Mouse (Mus musculus) stomach, postnatal 0 days (tissue): Measurements from ENCODE around the gene Ubqln4.

ENCODE experiments used
- CTCF ChIP-seq: IDR thresholded peaks from 2 replicates; pipeline ENCODE4 v1.5.1; 2016; ENCODE audit warnings: antibody characterized with exemption, low read depth, mild to moderate bottlenecking, moderate library complexity
- EP300 ChIP-seq: optimal IDR thresholded peaks from 2 replicates; pipeline ENCODE3; 2016; ENCODE audit warnings: antibody characterized with exemption

DNA sequence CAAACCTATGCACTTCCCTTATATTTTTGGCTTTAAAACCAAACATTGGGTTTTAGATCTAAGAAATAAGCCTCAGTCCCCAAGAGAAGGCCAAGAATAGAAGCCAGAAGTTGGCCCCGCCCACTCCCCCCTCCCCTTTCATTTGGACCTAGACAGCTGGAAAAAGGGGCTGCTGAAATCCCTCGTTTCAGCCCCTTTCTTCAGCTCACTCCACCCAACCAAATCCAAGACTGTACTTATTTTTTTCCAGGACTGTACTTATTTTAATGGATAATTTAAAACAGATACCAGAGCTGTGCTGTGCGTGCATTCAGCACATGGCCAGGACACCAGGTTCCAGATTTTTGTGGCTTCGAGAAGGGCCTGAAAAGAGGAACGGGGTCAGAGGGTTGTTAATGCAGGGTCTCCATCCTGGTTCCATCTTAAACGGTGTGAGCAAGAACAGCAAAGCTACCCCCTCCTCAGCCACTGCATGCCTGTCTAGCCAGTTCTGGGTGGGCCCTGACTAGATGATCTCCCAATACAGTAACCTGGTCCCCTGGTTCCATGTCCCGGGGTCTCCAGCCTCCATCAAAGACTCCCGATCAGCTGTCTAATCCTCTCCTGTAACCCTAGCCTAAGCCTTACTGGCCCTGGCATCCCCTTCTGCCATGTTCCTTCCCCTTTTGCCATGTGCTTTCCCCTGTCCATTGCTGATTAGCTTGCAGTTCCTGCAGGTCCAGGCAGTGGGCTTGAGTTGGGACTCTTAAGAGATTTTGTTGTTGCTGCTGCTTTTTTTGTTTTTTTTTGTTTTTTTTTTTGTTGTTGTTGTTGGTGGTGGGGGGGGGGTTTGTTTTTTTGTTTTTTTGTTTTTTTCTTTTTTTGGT lies 49.4 kb upstream of the Ubqln4 start:
- TF ChIP-seq CTCF, result no peak
- no peak for TF ChIP-seq EP300
